Comparison of ENCODE assay signal across 18 mouse cellular contexts in genomic region chr5:11989140-11989539, GRCm38 (mm10).
DNase-seq lines count a peak whose midpoint lies in the region; TF ChIP-seq lines count a peak whose summit lies in the region.
"Had no signal": no experiment of that assay in that cellular context is flagged by ENCODE, and none has a peak within 500 bp of the region (broad histone marks: within the 10 kb centered on the region; RNA-seq: fewer than 3 reads in every experiment).

No protein-coding gene starts in this region.

- TF ChIP-seq RAD21 in CH12.LX (IDR thresholded peaks at IDR 0.05; ENCODE audit: low read depth, low read length): no peak
- TF ChIP-seq RAD21 in MEL (IDR thresholded peaks at IDR 0.05; ENCODE audit: low read depth, low read length): no peak

- H3K79me2 ChIP-seq in CH12.LX (replicated peaks; ENCODE audit: control insufficient read depth, extremely low read depth, insufficient read depth, poor library complexity, severe bottlenecking) (no peaks in the 10 kb centered on the region), MEL (ENCODE audit: control insufficient read depth, insufficient read depth, low read length, poor library complexity) (no peaks in the 10 kb centered on the region)

- DNase-seq in CH12.LX (ENCODE audit: extremely low read depth) (no peak), MEL (ENCODE audit: low read depth, low spot score) (no peak)
- no peak for DNase-seq in urinary bladder, postnatal 36 days (ENCODE audit: low spot score in 2 of 2)
- no peak for DNase-seq in kidney, postnatal 14 days
- DNase-seq: adrenal gland, adult 2 months; adrenal gland, adult 8-10 months; adrenal gland, postnatal 10 days; adrenal gland, postnatal 14 days; adrenal gland, postnatal 25 days; adrenal gland, postnatal 36 days; B cell, adult 2 months; cerebellum, adult 11 months; cerebellum, adult 11-12 months; cerebellum, adult 18-20 months; cerebellum, adult 2 months; cerebellum, adult 8-10 months had no signal

- no peaks in the 10 kb centered on the region for H3K4me1 ChIP-seq in CH12.LX (ENCODE audit: control insufficient read depth in 1 of 2, insufficient read depth in 2 of 2)
- no peaks in the 10 kb centered on the region for H3K4me1 ChIP-seq in MEL (ENCODE audit: control insufficient read depth in 1 of 2, insufficient read depth in 2 of 2, low read length in 2 of 2)

- H3K36me3 ChIP-seq in CH12.LX (replicated peaks in 1 of 2; ENCODE audit: control insufficient read depth in 1 of 2, insufficient read depth in 1 of 2, low read length in 1 of 2) (no peaks in the 10 kb centered on the region), MEL (ENCODE audit: control insufficient read depth in 1 of 2, insufficient read depth in 2 of 2, low read length in 2 of 2) (no peaks in the 10 kb centered on the region)
- H3K36me3 ChIP-seq: G1E had no signal

- dilution Hi-C loops in CH12.LX (cut with MboI; ENCODE audit: extremely low pct_ligation_motif_present, extremely low pct_unique_long_range_greater_than_20kb, low sequenced_read_pairs): no loop called here

- H3K4me3 ChIP-seq in CH12.LX (replicated peaks in 1 of 3; ENCODE audit: low read depth in 2 of 3, low read length in 2 of 3, poor library complexity in 1 of 3) (no peak overlapping the region), MEL (ENCODE audit: control insufficient read depth in 1 of 2, insufficient read depth in 1 of 2, low read depth in 2 of 2, low read length in 2 of 2) (no peak overlapping the region)

- peaks cover 12% of the 10 kb centered on the region for H3K9me3 ChIP-seq in CH12.LX (replicated peaks; ENCODE audit: low read length)
- H3K9me3 ChIP-seq in MEL (replicated peaks; ENCODE audit: insufficient read depth, low read length): no peaks in the 10 kb centered on the region
- H3K9me3 ChIP-seq: G1E had no signal

- H3K27ac ChIP-seq in CH12.LX (ENCODE audit: insufficient read depth, low read depth) (no peak overlapping the region), MEL (ENCODE audit: control insufficient read depth, low read depth, low read length) (no peak overlapping the region)

- in situ Hi-C loops in CH12.LX (cut with MboI; ENCODE audit: low pct_ligation_motif_present, low pct_unique_long_range_greater_than_20kb, low sequenced_read_pairs): no loop called here

- TF ChIP-seq POLR2A in CH12.LX (IDR thresholded peaks at IDR 0.05; ENCODE audit: low read depth, low read length): no peak
- TF ChIP-seq POLR2A in MEL (IDR thresholded peaks at IDR 0.05; ENCODE audit: control insufficient read depth in 1 of 2, insufficient read depth in 1 of 2, low read depth in 1 of 2, low read length in 2 of 2, poor library complexity in 1 of 2): no peak

- no peak overlapping the region for H3K4me2 ChIP-seq in CH12.LX (ENCODE audit: insufficient read depth, low read depth, poor library complexity, severe bottlenecking)

- no peak for TF ChIP-seq EP300 in CH12.LX (IDR thresholded peaks at IDR 0.05; ENCODE audit: low read length)
- TF ChIP-seq EP300 in MEL (IDR thresholded peaks at IDR 0.05; ENCODE audit: low read depth in 1 of 2, low read length in 2 of 2): no peak

- TF ChIP-seq CTCF in CH12.LX (conservative IDR thresholded peaks at IDR 0.05 in 1 of 2, IDR thresholded peaks at IDR 0.05 in 1 of 2; ENCODE audit: low read depth in 2 of 2, low read length in 2 of 2) (no peak), MEL (IDR thresholded peaks at IDR 0.05 in 2 of 3, conservative IDR thresholded peaks at IDR 0.05 in 1 of 3; ENCODE audit: control insufficient read depth in 1 of 3, insufficient read depth in 1 of 3, low read depth in 2 of 3, low read length in 3 of 3, poor library complexity in 1 of 3, severe bottlenecking in 1 of 3) (no peak)

- no peaks in the 10 kb centered on the region for H3K27me3 ChIP-seq in CH12.LX (replicated peaks)
- no peaks in the 10 kb centered on the region for H3K27me3 ChIP-seq in MEL (ENCODE audit: control insufficient read depth in 1 of 2, insufficient read depth in 2 of 2, low read length in 2 of 2)
- H3K27me3 ChIP-seq: Patski had no signal

- H3K9ac ChIP-seq in CH12.LX (ENCODE audit: insufficient read depth, low read depth): no peak overlapping the region
- H3K9ac ChIP-seq in MEL (ENCODE audit: control insufficient read depth, low read depth, low read length, poor library complexity, severe bottlenecking): no peak overlapping the region

TF ChIP-seq in CH12.LX, 34 proteins besides CTCF, POLR2A, EP300 and RAD21:
- TF ChIP-seq TBP (conservative IDR thresholded peaks at IDR 0.05; ENCODE audit: low read depth, low read length) (no peak), MAFK (IDR thresholded peaks at IDR 0.05; ENCODE audit: insufficient replicate concordance, low read length) (peak; percentile 82)

TF ChIP-seq in MEL, 35 proteins besides CTCF, POLR2A, EP300 and RAD21:
- peak; percentile 69; the same call in 1 of the 2 replicates for TF ChIP-seq MAFK (IDR thresholded peaks at IDR 0.05; ENCODE audit: borderline replicate concordance, low read depth, low read length)
- no peak for TF ChIP-seq NRF1 (IDR thresholded peaks at IDR 0.05; ENCODE audit: insufficient read depth, low read depth, low read length, poor library complexity, severe bottlenecking)
TF ChIP-seq in MEL: peak in this region for 1.

Comparison
In these comparisons a context has a peak if more than half of its experiments do, and no peak if none do; other contexts are left out.
1. Of the 35 proteins assayed by ChIP-seq in both MEL and CH12.LX: peak only in MEL: none; only in CH12.LX: none; in both: MAFK; in neither: 34.